Mouse (Mus musculus): ENCODE results near the gene Tra2b.
A peak's percentile ranks its signal among the peaks of the same experiment; 100 is the strongest.
"Not testable (repeated sequence)": the region's sequence is repeated elsewhere in the genome, so short reads cannot be mapped to it uniquely, and the experiment has no call there.

Tra2b gene

DNA sequence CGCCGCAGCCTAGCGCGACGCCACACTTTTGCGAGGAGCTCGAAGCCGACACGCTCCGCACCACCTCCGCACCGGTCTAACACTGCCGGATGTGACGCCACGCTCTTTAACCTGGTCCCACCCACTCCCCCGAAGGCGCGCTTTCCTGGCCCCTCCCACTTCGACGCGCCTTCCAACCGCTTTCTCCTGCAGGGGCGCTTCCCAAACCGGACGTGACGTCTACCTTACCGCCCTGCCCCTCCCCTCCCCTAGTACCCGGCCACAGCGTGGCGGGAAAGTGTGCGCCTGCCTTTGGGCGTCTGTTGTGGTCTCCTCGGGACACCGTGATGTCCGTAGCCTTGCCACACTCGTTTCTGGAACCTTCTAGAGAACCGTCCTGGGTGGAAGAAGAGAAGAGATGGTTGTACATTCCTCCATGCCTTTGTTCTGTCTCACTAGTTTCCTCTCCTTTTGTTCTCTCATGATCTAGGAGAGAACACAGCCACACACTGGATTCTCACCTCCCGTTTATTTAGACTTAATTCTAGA is at the start of gene Tra2b:
Gene Tra2b (minus strand): TSS at position 157 of the 528 bp plus-strand sequence.
- peak; percentile 91 to 98 for DNase-seq (ENCODE audit: low spot score in 2 of 2)

DNA sequence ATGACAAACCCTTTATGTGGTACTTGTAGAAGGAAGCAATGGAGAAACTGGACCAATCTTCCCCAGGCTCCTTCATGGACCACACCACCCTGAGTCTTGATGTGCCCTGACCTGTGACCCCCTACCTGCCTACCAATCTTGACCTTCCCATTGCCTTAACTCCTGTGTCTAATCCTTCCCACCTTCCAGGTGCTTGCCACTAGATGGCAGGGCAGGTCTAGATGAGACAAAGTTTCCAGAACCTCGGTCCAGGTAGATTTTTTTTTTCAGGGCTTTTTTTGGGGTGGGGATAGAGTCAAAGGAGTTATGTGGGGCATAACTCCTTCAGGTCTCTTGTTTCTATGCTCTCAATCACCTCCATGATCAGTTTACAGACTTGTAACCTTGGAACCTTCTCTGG is 44.8 kb upstream of the Tra2b start:
- peak in 1 of 2 experiments; percentile 42 for DNase-seq (ENCODE audit: low spot score in 2 of 2)

DNA sequence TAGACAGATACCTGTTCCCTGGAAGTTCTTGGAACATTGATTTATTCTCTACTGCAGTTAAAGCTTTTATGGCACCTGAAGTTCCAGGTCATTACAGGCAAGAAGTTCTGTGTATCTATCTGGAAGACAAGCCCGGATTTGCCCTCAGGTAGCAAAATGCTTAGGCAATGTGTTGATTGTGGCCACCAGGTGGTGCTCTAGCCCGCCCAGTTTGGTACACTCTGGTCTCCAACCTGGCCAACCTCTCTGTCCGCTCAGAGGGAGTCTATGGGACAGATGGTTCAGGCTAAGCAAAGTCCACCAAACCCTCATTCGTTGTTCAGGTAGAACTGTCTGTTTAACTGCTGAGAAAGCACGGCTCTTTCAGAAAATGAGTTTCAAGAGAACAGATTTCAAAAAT is 36.8 kb upstream of the Tra2b start:
- DNase-seq (ENCODE audit: low spot score in 2 of 2), result peak; percentile 45 to 81

DNA sequence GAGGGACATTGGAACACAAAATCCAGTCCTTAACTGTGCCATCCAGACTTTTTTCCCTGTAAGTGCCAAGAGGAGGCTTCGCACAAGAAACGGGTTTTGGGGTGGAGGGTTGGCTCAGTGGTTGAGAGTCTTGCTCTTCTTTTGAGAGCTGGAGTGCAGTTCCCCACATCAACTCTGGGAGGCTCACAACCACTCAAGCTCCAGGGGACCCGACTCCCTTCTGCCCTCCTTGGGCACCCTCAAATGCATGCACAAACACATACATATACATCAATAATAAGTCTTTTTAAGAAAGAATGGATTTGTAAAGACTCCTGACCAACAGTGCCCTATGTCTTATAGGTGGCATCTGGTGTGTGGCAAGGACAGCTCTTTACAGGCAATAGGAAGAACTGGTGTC is 35.6 kb upstream of the Tra2b start:
- DNase-seq (ENCODE audit: low spot score in 2 of 2), result no peak

DNA sequence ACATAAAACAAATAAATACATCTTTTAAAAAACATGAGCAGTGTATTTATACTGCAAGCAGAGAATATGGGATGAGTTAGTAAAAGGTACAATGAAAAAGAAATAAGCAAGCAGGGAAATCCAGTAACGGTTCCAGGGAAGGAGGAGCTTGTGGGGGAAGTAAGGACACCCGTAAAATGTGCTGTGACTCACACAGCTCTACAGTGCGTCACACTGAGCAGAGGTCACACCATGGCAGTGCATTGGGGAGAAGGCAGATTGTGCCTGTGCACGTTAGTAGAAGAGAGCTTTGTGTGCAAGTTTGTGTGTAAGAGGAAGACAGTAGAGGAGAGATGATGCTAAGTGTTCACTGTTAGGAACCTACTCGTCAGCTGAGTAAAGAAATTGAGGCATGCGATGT is 31.1 kb upstream of the Tra2b start:
- DNase-seq (ENCODE audit: low spot score in 2 of 2), result no peak

DNA sequence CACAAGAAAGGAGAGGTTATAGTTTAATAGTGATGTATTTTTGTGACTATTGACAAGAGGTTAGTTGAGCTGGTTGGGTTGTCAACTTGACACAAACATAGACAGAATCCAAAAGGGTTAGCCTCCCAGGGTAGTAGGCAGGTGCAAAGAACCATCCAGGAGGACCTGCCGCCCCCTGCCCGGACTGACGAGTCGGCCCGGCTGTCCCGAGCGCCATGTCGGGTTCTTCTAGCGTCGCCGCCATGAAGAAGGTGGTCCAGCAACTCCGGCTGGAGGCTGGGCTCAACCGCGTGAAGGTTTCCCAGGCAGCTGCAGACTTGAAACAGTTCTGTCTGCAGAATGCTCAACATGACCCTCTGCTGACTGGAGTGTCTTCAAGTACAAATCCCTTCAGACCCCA is 29.0 kb upstream of the Tra2b start:
- not testable (repeated sequence) for DNase-seq (ENCODE audit: low spot score in 2 of 2)

DNA sequence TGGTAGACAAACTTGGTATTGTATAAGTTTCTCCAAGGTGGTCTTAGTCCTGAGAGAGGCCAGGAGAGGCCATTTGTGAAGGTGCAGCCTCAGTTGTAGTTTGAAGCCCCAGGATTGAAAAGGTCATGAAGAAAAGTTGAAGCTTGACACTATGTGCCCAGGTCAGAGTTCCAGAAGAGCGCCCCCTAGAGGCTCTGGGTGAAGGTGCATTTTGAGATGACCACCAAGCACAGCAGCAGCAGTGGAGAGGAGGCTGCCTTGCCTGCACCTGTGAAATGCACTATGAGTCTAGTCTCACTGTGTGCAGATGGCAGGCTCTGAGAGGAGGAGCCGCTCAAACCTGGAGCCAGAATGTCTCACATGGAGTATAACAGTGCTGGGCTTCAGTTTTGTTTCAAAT is 27.8 kb upstream of the Tra2b start:
- DNase-seq (ENCODE audit: low spot score in 2 of 2), result peak in 1 of 2 experiments; percentile 19

DNA sequence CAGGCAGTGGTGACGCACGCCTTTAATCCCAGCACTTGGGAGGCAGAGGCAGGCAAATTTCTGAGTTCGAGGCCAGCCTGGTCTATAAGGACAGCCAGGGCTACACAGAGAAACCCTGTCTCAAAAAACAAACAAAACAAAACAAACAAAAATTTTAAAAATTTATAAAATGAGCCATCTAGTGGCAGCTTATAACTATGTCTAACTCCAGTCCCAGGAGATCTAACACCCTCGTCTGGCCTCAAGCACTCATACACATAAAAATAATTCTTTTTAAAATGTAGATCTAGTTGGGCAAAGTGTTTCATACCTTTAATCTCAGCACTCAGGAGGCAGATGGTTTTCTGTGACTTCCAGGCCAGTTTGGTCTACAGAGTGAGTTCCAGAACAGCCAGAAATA is 26.6 kb upstream of the Tra2b start:
- no peak for DNase-seq (ENCODE audit: low spot score in 2 of 2)

DNA sequence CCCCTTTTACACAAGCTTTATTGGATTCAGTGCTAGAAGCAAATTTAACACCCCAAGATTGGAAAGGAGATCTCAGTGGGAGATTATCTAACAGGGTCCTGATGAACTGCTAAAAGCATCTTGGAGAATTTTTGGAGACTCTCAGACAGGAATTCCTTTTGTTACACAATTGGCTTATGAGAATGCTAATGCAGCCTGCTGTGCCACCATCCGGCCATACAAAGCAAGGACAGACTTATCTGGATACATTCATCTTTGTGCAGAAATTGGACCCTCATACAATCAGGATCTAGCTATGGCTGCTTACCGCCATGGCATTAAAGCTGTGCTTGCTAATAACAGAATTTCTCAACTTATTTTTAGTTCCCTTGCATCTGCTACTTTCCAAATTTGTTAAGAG is 23.8 kb upstream of the Tra2b start:
- no peak for DNase-seq (ENCODE audit: low spot score in 2 of 2)

DNA sequence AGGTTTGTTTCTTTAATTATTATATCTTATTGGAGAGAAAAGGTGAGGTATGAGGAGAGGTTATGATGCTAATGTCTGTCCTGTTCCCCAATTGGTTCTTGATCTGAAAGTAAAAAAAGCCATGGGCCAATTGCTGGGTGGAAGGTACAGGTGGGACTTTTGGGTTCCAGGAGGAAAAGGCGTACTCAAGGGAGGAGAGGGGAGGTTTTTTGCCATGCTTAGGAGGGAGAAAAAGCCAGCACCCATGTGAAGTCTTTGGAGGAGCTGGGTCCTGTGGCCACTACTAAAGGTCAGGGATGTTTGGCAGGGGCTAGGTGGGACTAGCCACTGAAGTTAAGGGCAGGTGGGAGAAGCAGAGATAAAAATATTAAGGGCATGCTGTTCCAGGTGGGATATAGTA is 21.2 kb upstream of the Tra2b start:
- no peak for DNase-seq (ENCODE audit: low spot score in 2 of 2)

DNA sequence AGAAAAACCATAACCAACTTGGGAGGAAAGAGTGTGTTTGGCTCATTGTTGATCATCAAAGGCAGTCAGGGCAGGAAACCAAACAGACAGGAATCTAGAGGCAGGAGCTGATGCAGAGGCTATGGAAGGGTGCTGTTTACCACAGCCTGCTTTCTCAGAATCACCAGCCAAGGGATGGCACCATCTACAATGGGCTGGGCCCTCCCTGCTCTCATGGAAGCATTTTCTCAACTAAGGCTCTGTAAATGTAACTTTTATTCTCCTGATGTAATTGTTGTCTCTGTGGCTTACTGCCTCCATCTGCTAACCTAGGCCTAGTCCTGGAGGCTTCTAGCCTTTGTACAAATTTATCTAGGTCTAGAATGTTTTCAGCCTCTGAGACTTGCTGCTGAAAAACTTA is 10.7 kb upstream of the Tra2b start:
- no peak for DNase-seq (ENCODE audit: low spot score in 2 of 2)

DNA sequence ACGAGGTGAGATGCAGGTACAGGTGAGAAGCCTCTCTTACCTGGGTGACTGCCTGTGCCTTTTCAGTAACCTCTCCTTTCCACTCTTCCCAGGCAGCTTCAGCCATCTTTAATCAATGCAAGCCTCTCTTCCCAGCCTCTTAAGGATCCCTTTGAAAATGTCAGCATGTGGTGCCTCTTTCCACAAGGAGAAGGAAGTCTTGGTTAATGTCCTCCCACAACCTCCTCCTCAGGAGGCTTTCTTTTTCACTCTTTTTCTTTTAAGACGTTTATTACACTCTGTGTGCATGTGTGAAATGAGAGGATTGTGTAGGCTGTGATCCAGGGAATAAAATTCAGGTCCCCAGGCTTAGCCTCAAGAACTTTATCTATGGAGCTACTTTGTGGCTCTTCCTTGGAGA is 9.3 kb upstream of the Tra2b start:
- DNase-seq (ENCODE audit: low spot score in 2 of 2), result no peak

DNA sequence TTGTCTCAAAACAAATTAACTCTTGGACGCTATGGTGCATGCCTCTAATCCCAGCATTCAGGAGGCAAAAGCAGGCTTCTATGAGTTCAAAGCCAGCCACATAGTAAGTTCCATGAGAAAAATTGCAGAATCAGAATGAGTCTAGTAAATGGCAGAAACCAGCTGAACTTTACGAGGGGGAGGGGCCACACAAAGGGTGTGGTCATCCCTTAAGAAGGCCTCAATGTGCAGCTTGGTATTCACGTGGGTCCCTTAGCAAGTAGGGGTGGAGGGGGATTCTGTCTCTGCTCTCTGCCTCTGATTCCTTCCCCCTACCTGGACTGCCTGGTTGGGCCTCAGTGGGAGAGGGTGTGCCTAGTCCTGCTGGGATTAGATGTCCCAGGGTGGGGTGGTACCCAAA is 4.7 kb upstream of the Tra2b start:
- DNase-seq (ENCODE audit: low spot score in 2 of 2), result no peak

DNA sequence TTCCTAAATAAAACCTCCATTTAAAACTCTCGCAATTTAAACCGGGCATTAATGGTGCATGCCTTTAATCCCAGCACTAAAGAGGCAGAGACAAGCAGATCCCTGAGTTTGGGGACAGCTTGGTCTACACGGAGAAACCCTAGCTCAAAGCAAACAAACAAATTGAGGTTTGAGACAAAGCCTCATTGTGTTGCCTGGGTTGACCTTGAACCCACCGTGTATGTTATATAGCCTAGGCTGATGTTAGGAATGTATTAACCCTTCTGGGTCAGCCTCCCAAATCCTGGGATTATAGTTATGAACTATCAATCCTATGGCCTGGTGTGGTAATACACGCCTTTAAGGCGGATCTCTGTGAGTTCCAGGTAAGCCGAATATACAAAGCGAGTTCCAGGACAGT is 579 bp upstream of the Tra2b start:
- no peak for DNase-seq (ENCODE audit: low spot score in 2 of 2)

DNA sequence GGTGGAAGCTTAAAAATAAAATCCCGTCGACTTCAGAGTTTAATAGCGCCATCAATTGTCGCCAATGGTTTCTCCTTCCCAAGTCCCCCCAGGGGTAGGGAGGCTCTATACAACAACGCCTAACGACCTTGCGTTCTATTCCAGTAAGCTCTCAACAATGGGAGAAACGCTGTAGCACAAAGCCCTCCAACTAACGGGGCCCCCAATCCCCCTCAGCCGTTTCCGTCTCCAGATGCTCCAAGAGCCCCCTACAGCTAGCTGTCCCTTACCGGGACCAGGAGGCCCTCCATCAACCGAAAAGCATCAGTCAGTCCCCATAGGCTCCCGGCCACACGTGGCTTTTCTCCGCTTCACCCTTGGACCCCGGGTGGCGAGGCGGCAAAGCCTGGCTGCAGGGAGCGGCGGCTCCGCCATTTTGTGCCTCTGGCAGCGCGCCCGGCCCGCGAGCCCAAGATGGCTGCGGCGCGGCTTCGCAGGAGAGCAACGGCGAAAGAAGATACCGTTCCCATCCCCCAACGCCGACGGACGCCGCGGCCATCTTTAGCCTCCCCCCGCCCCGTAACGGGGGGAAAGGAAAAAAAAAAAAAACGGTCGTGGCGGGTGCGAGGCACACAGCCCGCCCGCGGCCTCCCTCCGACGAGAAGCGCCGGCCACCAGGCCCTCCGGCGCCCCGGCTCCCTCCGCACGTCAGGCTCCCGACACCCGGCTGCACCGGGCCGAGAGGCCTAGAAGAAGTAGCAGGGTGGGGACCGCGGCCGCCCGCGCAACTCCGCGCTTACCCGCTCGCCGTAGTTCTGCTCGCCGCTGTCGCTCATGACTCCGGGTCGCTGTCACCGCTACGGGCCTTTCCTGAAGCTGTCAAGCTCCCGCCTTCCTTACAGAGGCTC is 600 bp downstream of the Tra2b start:
- peak; percentile 82 to 91 for DNase-seq (ENCODE audit: low spot score in 2 of 2)

DNA sequence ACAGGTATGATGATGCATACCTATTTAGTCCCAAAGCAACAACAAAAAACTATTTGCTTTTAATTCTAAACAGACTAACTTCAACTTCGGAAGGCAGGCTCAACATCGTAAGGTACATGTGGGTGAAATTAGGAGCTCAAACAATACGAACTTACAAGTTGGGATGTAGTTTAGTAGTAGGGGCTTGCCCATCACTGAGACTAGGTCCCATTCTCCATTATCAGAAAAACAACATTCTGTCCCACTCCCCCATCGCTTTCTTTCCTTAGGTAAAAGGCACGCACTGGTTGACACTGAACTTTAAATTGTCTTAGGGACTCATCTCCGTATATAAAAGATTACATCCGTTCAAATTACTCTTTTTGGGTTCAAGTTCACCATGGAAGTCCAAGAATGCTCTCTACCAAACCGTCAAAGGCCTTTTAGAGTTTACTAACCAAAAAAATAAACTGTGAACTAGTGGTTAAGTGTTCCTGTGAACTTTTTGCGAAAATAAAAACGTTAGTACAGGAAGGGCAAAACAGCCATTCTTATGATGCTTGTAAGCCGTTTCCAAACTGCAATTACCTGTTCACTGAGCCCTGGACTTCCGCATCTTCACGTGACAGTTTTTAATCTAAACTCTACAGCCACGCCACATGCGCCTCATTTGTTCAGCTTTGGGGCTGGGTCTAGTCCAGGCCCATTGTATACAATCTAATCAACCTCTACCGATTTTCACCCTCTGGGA is 1.4 kb downstream of the Tra2b start:
- DNase-seq (ENCODE audit: low spot score in 2 of 2), result peak in 1 of 2 experiments; percentile 46

DNA sequence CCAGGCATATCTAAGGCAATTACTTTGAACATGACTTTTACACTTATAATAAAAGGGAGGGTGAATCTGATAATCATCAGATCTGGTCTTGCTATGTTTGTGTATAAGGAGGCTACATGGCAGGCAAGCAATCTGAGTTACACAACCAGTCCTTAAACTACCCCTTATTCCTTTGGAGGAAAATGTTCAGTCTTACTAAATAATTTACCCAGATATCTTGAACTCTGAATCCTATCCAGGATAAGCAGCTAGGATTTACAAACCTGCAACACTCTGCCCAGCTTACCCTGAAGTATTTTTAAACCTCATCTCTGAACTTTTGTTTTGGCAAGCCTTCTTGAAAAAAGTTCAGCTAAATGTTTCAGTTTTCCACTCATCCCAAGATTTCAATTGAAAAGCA is 2.7 kb downstream of the Tra2b start:
- DNase-seq (ENCODE audit: low spot score in 2 of 2), result no peak

DNA sequence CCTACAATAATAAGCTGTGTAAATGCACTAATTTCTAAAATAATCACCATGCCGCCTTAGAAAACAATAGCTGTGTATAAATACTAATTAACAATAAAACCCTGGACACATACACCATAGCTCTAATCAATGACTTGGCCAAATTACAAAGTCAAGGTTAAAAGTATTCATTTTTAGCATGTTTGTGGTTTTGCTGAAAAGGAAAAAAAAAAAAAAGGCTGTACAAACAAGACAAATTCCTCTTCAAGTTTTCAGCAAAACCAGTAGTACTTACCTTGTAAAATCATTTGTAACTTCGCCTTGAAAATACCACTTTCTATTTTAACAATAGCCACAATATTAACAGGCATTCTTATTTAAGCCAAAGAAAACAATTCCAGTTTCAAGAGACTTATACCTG is 4.2 kb downstream of the Tra2b start:
- DNase-seq (ENCODE audit: low spot score in 2 of 2), result no peak

DNA sequence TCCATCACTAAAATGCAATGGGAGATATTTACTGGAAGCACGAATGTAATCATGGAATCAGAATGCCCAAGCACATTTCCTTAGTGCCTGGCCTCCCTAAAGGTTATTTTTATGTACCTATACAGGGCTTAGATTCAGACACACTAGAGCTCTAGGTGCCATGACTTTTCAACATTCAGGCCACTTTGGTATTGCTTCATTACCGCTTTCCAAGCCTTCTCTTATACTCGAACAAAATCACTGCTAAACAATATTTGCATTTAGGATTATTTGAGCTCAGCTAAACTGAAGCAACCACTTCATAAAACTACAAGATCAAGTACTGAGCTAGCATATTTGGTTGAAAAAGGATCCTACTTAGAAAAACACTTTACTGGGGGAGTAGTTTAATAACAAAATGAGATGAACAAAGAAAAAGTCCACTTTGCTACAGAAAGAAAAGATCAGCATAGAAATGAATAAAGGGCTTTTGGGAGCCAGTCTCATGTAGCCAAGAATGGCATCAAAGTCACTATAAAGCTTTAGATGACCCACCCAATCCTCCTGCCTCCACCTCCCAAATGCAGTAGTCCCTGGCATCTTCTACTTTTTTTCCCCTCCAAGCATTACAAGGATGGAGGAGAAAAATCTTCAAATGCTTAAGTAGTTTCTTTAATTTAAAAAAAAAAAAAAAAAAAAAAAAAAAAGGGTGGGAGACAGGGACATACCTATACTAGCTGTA is 5.2 kb downstream of the Tra2b start:
- DNase-seq (ENCODE audit: low spot score in 2 of 2), result no peak

DNA sequence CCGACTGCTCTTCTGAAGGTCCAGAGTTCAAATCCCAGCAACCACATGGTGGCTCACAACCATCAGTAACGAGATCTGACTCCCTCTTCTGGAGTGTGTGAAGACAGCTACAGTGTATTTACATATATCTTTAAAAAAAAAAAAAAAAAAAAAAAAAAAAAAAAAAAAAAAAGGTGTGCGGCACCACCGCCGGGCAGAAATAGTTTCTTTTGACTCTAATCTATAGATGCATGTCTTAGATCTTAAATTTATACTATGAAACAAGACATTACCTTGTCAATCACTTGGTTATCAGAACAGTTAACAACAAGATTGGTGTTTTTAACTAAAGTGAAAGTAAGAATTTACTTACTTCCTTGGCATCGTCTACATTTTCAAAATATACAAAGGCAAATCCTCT is 13.6 kb downstream of the Tra2b start:
- not testable (repeated sequence) for DNase-seq (ENCODE audit: low spot score in 2 of 2)

DNA sequence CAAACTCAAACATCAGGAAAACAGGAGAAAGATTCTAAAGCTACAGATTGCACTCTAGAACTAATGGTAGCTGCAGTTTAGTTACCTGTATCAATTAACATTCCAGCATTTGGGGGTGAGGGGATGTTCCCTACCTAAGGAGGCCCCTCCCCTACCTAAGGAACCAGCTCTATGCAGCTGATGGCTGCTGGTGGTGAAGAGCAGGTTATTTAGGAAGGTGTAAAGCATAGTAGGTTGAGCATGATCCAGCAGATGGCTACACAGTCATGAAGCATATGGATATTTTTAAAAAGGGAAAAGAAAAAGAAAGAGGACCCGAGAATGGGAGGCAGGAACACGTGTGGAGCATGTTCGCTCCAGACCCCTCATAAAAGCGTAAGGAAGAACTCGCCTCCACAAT is 15.5 kb downstream of the Tra2b start:
- DNase-seq (ENCODE audit: low spot score in 2 of 2), result no peak

DNA sequence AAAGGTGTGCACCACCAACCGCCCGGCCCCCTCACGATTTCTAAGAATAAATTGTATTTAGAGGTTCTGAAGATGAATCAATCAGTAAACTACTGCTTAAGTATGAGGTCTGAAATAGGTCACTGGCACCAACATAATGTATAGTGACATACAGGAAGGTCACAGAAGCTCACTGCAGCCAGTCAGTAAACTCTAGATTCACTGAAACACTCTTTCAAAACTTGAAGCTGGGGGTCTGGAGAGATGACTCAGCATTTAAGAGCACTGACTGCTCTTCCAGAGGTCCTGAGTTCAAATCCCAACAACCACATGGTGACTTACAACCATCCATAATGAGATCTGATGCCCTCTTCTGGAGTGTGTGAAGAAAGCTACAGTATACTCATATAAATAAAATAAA is 16.1 kb downstream of the Tra2b start:
- DNase-seq (ENCODE audit: low spot score in 2 of 2), result no peak

Data from spleen, postnatal 10 days (tissue).